Mouse (Mus musculus): Measurements from ENCODE around the gene Alg14.

The Alg14 gene

GRCm38 (mm10) chr3:121277557-121277956 is 14.0 kb upstream of the Alg14 start:
- no peak for DNase-seq (ENCODE audit: extremely low spot score, low spot score)

- DNase-seq (ENCODE audit: extremely low spot score, low spot score) = no peak
Measured at GRCm38 (mm10) chr3:121279679-121280078, 11.9 kb upstream of the Alg14 start.

- DNase-seq (ENCODE audit: extremely low spot score, low spot score) = no peak
Measured at GRCm38 (mm10) chr3:121282998-121283397, 8.6 kb upstream of the Alg14 start, which contains the start of gene Tmem56. Gene Tmem56, minus strand, starts transcription at chr3:121283098.

- DNase-seq (ENCODE audit: extremely low spot score, low spot score) = no peak
Measured at GRCm38 (mm10) chr3:121285219-121285618, 6.4 kb upstream of the Alg14 start.

- no peak for DNase-seq (ENCODE audit: extremely low spot score, low spot score)
Measured at GRCm38 (mm10) chr3:121287151-121287550, 4.4 kb upstream of the Alg14 start.

GRCm38 (mm10) chr3:121290681-121291080 is 892 bp upstream of the Alg14 start:
- no peak for DNase-seq (ENCODE audit: extremely low spot score, low spot score)

- DNase-seq (ENCODE audit: extremely low spot score, low spot score) = no peak
Measured at GRCm38 (mm10) chr3:121291225-121291559, 381 bp upstream of the Alg14 start.

GRCm38 (mm10) chr3:121294200-121294599 is 2.6 kb downstream of the Alg14 start:
- DNase-seq (ENCODE audit: extremely low spot score, low spot score) = peak; percentile 9

- no peak for DNase-seq (ENCODE audit: extremely low spot score, low spot score)
Measured at GRCm38 (mm10) chr3:121306641-121307040, 15.1 kb downstream of the Alg14 start.

- DNase-seq (ENCODE audit: extremely low spot score, low spot score) = peak; percentile 84
Measured at GRCm38 (mm10) chr3:121307532-121308234, 16.1 kb downstream of the Alg14 start.

GRCm38 (mm10) chr3:121308935-121309334 is 17.4 kb downstream of the Alg14 start:
- no peak for DNase-seq (ENCODE audit: extremely low spot score, low spot score)

GRCm38 (mm10) chr3:121309429-121309828 is 17.9 kb downstream of the Alg14 start:
- DNase-seq (ENCODE audit: extremely low spot score, low spot score) = no peak

GRCm38 (mm10) chr3:121309896-121310714 is 18.5 kb downstream of the Alg14 start:
- peak; percentile 11 for DNase-seq (ENCODE audit: extremely low spot score, low spot score)

GRCm38 (mm10) chr3:121312426-121312825 is 20.9 kb downstream of the Alg14 start:
- DNase-seq (ENCODE audit: extremely low spot score, low spot score) = no peak

- no peak for DNase-seq (ENCODE audit: extremely low spot score, low spot score)
Measured at GRCm38 (mm10) chr3:121312979-121313378, 21.4 kb downstream of the Alg14 start.

- DNase-seq (ENCODE audit: extremely low spot score, low spot score) = no peak
Measured at GRCm38 (mm10) chr3:121314149-121314548, 22.6 kb downstream of the Alg14 start.

GRCm38 (mm10) chr3:121315498-121315897 is 23.9 kb downstream of the Alg14 start:
- no peak for DNase-seq (ENCODE audit: extremely low spot score, low spot score)

GRCm38 (mm10) chr3:121319906-121320305 is 28.3 kb downstream of the Alg14 start:
- DNase-seq (ENCODE audit: extremely low spot score, low spot score) = no peak

- DNase-seq (ENCODE audit: extremely low spot score, low spot score) = no peak
Measured at GRCm38 (mm10) chr3:121320896-121321295, 29.3 kb downstream of the Alg14 start.

GRCm38 (mm10) chr3:121323371-121323770 is 31.8 kb downstream of the Alg14 start:
- no peak for DNase-seq (ENCODE audit: extremely low spot score, low spot score)

GRCm38 (mm10) chr3:121327406-121327805 is 35.8 kb downstream of the Alg14 start:
- DNase-seq (ENCODE audit: extremely low spot score, low spot score) = no peak

- no peak for DNase-seq (ENCODE audit: extremely low spot score, low spot score)
Measured at GRCm38 (mm10) chr3:121329647-121330046, 38.1 kb downstream of the Alg14 start.

- no peak for DNase-seq (ENCODE audit: extremely low spot score, low spot score)
Measured at GRCm38 (mm10) chr3:121330244-121330646, 38.7 kb downstream of the Alg14 start.
